22 mouse cellular contexts compared by ENCODE assay signal in genomic region chr3:131125873-131126272, GRCm38 (mm10). TPM values are rescaled to one million over a fixed set of nuclear protein-coding genes. Genes with fewer than 3 reads are reported as not detected.
DNase-seq lines count a peak whose midpoint lies in the region; ATAC-seq lines count a peak whose summit lies in the region.
"Had no signal": no experiment of that assay in that cellular context is flagged by ENCODE, and none has a peak within 500 bp of the region (broad histone marks: within the 10 kb centered on the region; RNA-seq: fewer than 3 reads in every experiment).

No protein-coding gene starts in this region.

- ATAC-seq in CD4-positive, CD25-positive, alpha-beta regulatory T cell, adult 4 months = peak; percentile 69
- ATAC-seq: forebrain, embryonic 13.5 days; forebrain, embryonic 16.5 days; hindbrain, postnatal 0 days; intestine, embryonic 15.5 days had no signal

- peak; percentile 55 for DNase-seq in CD4-positive helper T cell, adult 2 months (ENCODE audit: low read depth, low spot score)
- peak; percentile 47 for DNase-seq in induced T-regulatory cell, adult 2 months (ENCODE audit: low read depth)
- DNase-seq in embryo, embryonic 11 days = no peak
- no peak for DNase-seq in ovary, postnatal 10 days (ENCODE audit: low spot score)
- no peak for DNase-seq in adrenal gland, postnatal 14 days
- DNase-seq: adrenal gland, postnatal 10 days; cerebellum, adult 11 months; cerebellum, adult 2 months; cerebellum, postnatal 10 days; cerebellum, postnatal 36 days; gastrocnemius, postnatal 10 days; gastrocnemius, postnatal 36 days; heart, adult 2 months; heart, postnatal 14 days; heart, postnatal 4 days; kidney, adult 11 months had no signal

RNA-seq across cellular contexts. Expression of gene Lef1, which starts 15.6 kb away (rescaled TPM):
- 100 to 1,000 TPM; 208 to 272 TPM for polyA plus RNA-seq in CD4-positive, CD25-positive, alpha-beta regulatory T cell, adult 4 months (2017; shearing (Covaris generic))
- total RNA-seq in adrenal gland, postnatal 14 days (2021) = 10.4 and 27.0 TPM in 2 replicates
- total RNA-seq: granulocyte monocyte progenitor cell, adult 5-6 weeks had no signal

Comparison
In these comparisons a context has a peak if more than half of its experiments do, and no peak if none do; other contexts are left out.
1. DNase-seq: peak in CD4-positive helper T cell, adult 2 months (single experiment) and induced T-regulatory cell, adult 2 months (single experiment); none in embryo, embryonic 11 days (single experiment), ovary, postnatal 10 days (single experiment) and adrenal gland, postnatal 14 days (single experiment).